Mouse (Mus musculus): ENCODE results near the gene Ptgs2. TPM values are rescaled to one million over a fixed set of nuclear protein-coding genes. Genes with fewer than 3 reads are reported as not detected.

Gene Ptgs2
- total and polyA plus RNA-seq, 3 experiments, result not detected

- Histone ChIP-seq H3K27me3 (ENCODE audit: control insufficient read depth in 1 of 2, insufficient read depth in 2 of 2, low read length in 2 of 2) (no peaks in the 10 kb centered on the region), H3K9me3 (replicated peaks; ENCODE audit: insufficient read depth, low read length) (no peaks in the 10 kb centered on the region), H3K79me2 (ENCODE audit: control insufficient read depth, insufficient read depth, low read length, poor library complexity) (no peaks in the 10 kb centered on the region), H3K27ac (ENCODE audit: control insufficient read depth, low read depth, low read length) (no peak overlapping the region), H3K4me3 (ENCODE audit: control insufficient read depth in 1 of 2, insufficient read depth in 1 of 2, low read depth in 2 of 2, low read length in 2 of 2) (no peak overlapping the region), H3K9ac (ENCODE audit: control insufficient read depth, low read depth, low read length, poor library complexity, severe bottlenecking) (no peak overlapping the region), H3K36me3 (ENCODE audit: control insufficient read depth in 1 of 2, insufficient read depth in 2 of 2, low read length in 2 of 2) (no peaks in the 10 kb centered on the region), H3K4me1 (ENCODE audit: control insufficient read depth in 1 of 2, insufficient read depth in 2 of 2, low read length in 2 of 2) (no peaks in the 10 kb centered on the region)
- DNase-seq (ENCODE audit: low read depth, low spot score), result no peak
- TF ChIP-seq SIN3A (IDR thresholded peaks at IDR 0.05; ENCODE audit: low read length) (no peak), CHD1 (IDR thresholded peaks at IDR 0.05; ENCODE audit: low read depth, low read length) (no peak), BHLHE40 (IDR thresholded peaks at IDR 0.05; ENCODE audit: borderline replicate concordance, low read depth, low read length) (no peak), ZNF384 (IDR thresholded peaks at IDR 0.05; ENCODE audit: low read depth, low read length) (no peak), MXI1 (IDR thresholded peaks at IDR 0.05; ENCODE audit: low read depth, low read length) (no peak), HCFC1 (IDR thresholded peaks at IDR 0.05; ENCODE audit: low read depth, low read length) (no peak), MAX (IDR thresholded peaks at IDR 0.05; ENCODE audit: low read length) (no peak), ETS1 (IDR thresholded peaks at IDR 0.05; ENCODE audit: low read depth, low read length) (no peak), TAL1 (IDR thresholded peaks at IDR 0.05; ENCODE audit: low read length) (no peak), SMC3 (IDR thresholded peaks at IDR 0.05; ENCODE audit: low read depth, low read length) (no peak), E2F4 (IDR thresholded peaks at IDR 0.05; ENCODE audit: borderline replicate concordance, low read depth, low read length) (no peak), JUND (IDR thresholded peaks at IDR 0.05; ENCODE audit: low read depth, low read length) (no peak), ZC3H11A (IDR thresholded peaks at IDR 0.05; ENCODE audit: low read depth, low read length) (no peak), USF1 (IDR thresholded peaks at IDR 0.05; ENCODE audit: low read depth, low read length) (no peak), MYC (IDR thresholded peaks at IDR 0.05; ENCODE audit: low read depth, low read length) (no peak)
Measured at GRCm38 (mm10) chr1:150130586-150131275, 30.9 kb downstream of the Ptgs2 start.

- no peak for DNase-seq (ENCODE audit: low read depth, low spot score)
Measured at GRCm38 (mm10) chr1:150135350-150135749, 35.5 kb downstream of the Ptgs2 start.

More at GRCm38 (mm10) chr1:150135350-150135749, 35.5 kb downstream of the Ptgs2 start:
- Histone ChIP-seq H3K9me3 (replicated peaks; ENCODE audit: insufficient read depth, low read length) (no peaks in the 10 kb centered on the region), H3K4me1 (ENCODE audit: control insufficient read depth in 1 of 2, insufficient read depth in 2 of 2, low read length in 2 of 2) (no peaks in the 10 kb centered on the region), H3K27me3 (ENCODE audit: control insufficient read depth in 1 of 2, insufficient read depth in 2 of 2, low read length in 2 of 2) (no peaks in the 10 kb centered on the region), H3K79me2 (ENCODE audit: control insufficient read depth, insufficient read depth, low read length, poor library complexity) (no peaks in the 10 kb centered on the region), H3K9ac (ENCODE audit: control insufficient read depth, low read depth, low read length, poor library complexity, severe bottlenecking) (no peak overlapping the region), H3K4me3 (ENCODE audit: control insufficient read depth in 1 of 2, insufficient read depth in 1 of 2, low read depth in 2 of 2, low read length in 2 of 2) (no peak overlapping the region), H3K27ac (ENCODE audit: control insufficient read depth, low read depth, low read length) (no peak overlapping the region), H3K36me3 (ENCODE audit: control insufficient read depth in 1 of 2, insufficient read depth in 2 of 2, low read length in 2 of 2) (no peaks in the 10 kb centered on the region)
- no peak for TF ChIP-seq GABPA (IDR thresholded peaks at IDR 0.05; ENCODE audit: low read depth, low read length)
- TF ChIP-seq ETS1 (IDR thresholded peaks at IDR 0.05; ENCODE audit: low read depth, low read length), result no peak
- no peak for TF ChIP-seq SMC3 (IDR thresholded peaks at IDR 0.05; ENCODE audit: low read depth, low read length)
- TF ChIP-seq POLR2A (IDR thresholded peaks at IDR 0.05; ENCODE audit: control insufficient read depth in 1 of 2, insufficient read depth in 1 of 2, low read depth in 1 of 2, low read length in 2 of 2, poor library complexity in 1 of 2), result no peak
- TF ChIP-seq MAX (IDR thresholded peaks at IDR 0.05; ENCODE audit: low read length), result no peak
- TF ChIP-seq MAZ (IDR thresholded peaks at IDR 0.05; ENCODE audit: low read depth, low read length), result no peak
- no peak for TF ChIP-seq BHLHE40 (IDR thresholded peaks at IDR 0.05; ENCODE audit: borderline replicate concordance, low read depth, low read length)
- no peak for TF ChIP-seq ZKSCAN1 (IDR thresholded peaks at IDR 0.05; ENCODE audit: low read depth, low read length)
- no peak for TF ChIP-seq HCFC1 (IDR thresholded peaks at IDR 0.05; ENCODE audit: low read depth, low read length)
- TF ChIP-seq MYB (IDR thresholded peaks at IDR 0.05; ENCODE audit: low read depth, low read length), result no peak
- no peak for TF ChIP-seq CHD2 (IDR thresholded peaks at IDR 0.05; ENCODE audit: low read length)
- no peak for TF ChIP-seq E2F4 (IDR thresholded peaks at IDR 0.05; ENCODE audit: borderline replicate concordance, low read depth, low read length)
- no peak for TF ChIP-seq USF1 (IDR thresholded peaks at IDR 0.05; ENCODE audit: low read depth, low read length)
- TF ChIP-seq USF2 (IDR thresholded peaks at IDR 0.05; ENCODE audit: borderline replicate concordance in 1 of 2, insufficient read depth in 1 of 2, low read depth in 1 of 2, low read length in 2 of 2), result no peak
- TF ChIP-seq ELF1 (IDR thresholded peaks at IDR 0.05; ENCODE audit: low read depth, low read length), result no peak
- no peak for TF ChIP-seq POLR2AphosphoS2 (IDR thresholded peaks at IDR 0.05; ENCODE audit: low read length)
- TF ChIP-seq TCF12 (IDR thresholded peaks at IDR 0.05; ENCODE audit: low read depth, low read length), result no peak
- TF ChIP-seq KAT2A (conservative IDR thresholded peaks at IDR 0.05; ENCODE audit: low read depth, low read length), result no peak
- no peak for TF ChIP-seq NELFE (IDR thresholded peaks at IDR 0.05; ENCODE audit: low read depth, low read length)

Data from MEL (cell line).